Mouse (Mus musculus) adrenal gland, postnatal 25 days (tissue): ENCODE measurements around the gene Hist2h2be. TPM values are rescaled to one million over a fixed set of nuclear protein-coding genes. Genes with fewer than 3 reads are reported as not detected.
"Not testable (repeated sequence)": the region's sequence is repeated elsewhere in the genome, so short reads cannot be mapped to it uniquely, and the experiment has no call there.

Experiments
- DNase-seq: peaks from one replicate; pipeline ENCODE4 v3.0.0; 2021; ENCODE audit warnings: mixed read lengths
- total RNA-seq: library from RNA; stranded (reverse); gene quantifications from 2 replicates; pipeline ENCODE4 v1.2.3, GENCODE M21; 2021

Gene Hist2h2be
- total RNA-seq, 1 experiment from 2014 or later, result 21.7 TPM

DNA sequence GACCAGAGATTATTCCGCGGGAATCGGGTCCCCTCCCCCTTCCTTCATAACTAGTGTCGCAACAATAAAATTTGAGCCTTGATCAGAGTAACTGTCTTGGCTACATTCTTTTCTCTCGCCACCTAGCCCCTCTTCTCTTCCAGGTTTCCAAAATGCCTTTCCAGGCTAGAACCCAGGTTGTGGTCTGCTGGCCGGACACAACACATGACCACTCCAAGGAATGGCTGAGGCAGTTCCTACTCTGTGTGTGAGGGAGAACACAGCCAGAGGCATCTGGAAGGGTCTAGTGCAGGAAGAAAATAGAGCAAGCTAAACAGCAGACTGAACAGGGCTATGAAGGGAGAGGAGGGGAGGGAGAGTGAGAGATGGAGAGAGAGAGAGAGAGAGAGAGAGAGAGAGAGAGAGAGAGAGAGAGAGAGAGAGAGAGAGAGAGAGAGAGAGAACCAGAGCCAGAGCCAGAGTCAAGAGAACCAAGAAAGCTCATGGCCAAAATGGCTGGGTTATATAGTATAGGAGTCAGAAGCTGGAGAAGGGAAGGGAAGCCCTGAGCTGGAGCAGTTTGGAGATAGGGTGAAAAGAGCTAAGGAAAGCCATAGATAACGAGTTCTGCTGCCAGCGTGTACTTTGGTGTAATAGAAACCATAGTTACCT, 22.2 kb upstream of the Hist2h2be start:
- not testable (repeated sequence) for DNase-seq

DNA sequence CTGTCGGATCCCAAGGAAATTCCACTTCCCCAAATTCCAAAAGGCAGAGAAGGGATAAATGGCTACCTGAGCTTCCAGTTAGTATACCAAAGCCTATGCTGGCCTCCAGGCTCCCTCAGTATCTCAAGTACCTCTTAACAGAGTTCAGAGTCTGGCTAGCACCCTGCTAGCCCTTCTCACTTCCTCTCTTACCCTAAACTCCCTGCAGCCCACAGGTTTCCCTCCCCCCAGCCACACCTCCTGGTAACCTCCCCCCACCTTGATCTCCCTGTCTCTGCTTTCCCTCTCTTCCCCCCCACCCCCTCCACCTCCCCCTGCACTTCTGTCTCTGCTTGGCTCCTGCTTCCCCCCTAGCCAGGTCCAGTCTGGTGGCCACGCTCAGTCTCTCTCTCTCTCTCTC, 21.2 kb upstream of the Hist2h2be start:
- no peak for DNase-seq

DNA sequence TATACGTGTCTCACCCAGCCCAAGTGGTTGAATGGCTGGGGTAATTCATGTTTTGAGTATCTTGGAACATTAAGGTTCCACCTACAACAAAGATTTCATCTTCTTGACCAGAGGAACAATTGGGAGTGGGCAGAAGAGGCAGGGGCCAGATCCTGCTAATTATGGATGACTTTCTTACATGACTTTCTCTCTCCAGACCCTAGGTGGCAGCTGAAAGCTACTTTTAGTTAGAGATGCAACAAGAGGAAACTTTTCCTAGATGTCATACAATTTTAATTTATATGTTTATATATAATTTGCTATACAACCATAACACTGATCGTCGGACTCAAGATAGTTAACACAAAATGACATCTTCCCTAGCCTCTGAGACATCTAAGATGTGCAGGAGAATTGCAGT, 13.1 kb upstream of the Hist2h2be start:
- DNase-seq, result no peak

DNA sequence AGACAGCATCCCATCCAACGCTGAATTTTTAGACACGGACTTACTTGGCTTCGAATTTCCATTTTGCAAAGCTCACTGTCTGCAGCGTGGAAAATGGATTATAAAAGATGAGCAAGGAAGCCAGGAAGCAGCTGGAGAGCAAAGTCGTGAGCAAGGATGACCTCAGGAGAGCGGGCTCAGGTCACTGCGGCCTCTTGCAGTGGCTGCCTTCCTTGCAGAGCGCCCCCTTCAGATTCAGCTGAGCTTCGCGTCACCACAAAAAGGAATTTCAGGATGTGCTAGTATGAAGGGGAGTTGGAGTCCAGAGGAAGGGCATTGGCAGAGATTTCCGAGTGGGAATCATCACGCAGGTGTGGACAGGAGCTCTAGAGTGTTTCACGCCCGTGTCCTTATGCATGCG, 11.7 kb upstream of the Hist2h2be start:
- peak; percentile 23 for DNase-seq

DNA sequence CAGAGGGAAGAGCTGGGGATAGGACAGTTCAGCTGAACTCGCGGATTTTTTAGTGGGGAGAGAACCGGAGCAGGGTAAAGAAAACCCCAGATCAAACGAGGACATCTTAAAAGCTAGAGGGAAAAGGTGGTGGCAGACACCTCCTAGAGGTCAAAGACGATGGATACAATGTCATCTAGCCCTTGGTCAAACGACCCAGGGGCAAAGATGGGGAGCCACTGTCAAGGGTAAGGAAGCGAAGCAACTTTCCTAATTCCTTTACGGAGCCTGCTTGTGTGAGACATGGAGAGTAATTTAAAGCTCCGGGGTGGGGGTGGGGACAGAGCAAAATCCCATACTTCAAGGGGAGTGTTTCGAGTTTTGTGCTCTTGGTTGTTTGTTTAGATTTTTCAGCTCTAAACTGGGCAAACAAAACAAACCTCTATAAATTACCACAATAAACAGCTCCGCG, 1.7 kb upstream of the Hist2h2be start:
- DNase-seq, result no peak

DNA sequence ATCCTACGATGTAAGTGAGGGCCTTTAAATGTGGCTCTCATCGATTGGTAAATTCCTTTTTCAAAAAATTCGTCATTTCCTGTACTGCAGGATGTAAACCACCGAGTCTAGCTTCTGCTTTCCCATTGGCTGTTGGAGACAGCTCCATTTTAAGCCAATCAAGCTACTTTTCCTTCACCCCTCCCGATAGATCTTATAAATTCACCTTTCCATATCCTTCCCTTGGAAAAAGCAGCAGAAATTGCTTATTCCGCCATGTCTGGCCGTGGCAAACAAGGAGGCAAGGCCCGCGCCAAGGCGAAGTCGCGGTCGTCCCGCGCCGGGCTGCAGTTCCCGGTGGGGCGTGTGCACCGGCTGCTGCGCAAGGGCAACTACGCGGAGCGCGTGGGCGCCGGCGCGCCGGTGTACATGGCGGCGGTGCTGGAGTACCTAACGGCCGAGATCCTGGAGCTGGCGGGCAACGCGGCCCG, 1.2 kb upstream of the Hist2h2be start, which contains the start of the genes Bola1 and Hist2h2ab:
Bola1 (minus strand) TSS at position 49 of the 470 bp plus-strand sequence.
Hist2h2ab (plus strand) TSS at position 205 of the 470 bp plus-strand sequence.
- peak; percentile 61 for DNase-seq

DNA sequence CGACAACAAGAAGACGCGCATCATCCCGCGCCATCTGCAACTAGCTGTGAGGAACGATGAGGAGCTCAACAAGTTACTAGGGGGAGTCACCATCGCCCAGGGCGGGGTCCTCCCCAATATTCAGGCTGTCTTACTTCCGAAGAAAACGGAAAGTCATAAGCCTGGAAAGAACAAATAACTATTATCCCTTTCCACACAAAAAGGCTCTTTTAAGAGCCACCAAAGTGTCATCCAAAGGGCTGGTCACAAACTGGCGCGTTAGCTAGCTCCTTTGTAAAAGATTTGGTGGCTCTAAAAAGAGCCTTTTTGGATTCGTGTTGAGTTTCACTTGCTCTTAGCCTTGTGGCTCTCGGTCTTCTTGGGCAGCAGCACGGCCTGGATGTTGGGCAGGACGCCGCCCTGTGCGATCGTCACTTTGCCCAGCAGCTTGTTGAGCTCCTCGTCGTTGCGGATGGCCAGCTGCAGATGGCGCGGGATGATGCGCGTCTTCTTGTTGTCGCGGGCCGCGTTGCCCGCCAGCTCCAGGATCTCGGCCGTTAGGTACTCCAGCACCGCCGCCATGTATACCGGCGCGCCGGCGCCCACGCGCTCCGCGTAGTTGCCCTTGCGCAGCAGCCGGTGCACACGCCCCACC, 671 bp upstream of the Hist2h2be start:
- not testable (repeated sequence) for DNase-seq

DNA sequence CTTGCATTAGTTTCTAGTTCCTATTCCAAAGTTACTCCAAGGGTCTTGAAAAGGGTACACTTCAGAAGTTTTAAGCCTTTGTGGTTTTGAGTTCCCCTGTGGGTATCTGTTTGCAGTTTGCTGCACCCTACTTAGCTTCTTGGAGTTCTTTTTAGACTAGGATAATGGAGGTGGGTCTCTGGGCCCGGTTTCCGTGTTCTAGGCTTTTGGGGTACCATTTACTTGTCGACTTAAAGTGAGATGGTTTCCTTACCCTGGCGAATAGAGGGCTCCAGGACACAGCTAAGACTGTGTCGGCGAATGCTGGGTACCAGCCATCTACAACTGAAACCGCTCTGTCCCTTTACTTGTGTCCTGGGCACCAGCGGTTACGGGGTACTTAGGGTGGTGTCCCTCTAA, 720 bp downstream of the Hist2h2be start:
- DNase-seq, result no peak

DNA sequence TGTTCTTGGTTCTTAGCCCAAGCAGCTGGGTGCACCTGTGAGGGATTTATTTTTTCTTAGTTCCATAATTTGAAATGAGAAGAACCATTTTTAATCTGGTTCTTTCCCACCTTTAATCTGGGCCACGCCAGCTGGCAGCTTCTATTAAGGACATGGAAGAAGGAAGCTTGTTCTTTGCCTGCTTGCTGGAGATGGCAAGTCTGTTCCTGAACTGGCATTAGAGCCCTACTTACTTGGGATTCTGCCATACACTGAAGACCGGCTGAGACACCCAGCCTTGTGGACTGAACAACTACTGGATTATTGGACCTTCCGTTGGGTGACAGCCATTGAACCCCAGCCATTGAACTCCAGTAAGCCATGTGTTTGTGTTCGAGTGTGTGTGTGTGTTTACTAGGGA, 1.9 kb downstream of the Hist2h2be start:
- DNase-seq, result no peak

DNA sequence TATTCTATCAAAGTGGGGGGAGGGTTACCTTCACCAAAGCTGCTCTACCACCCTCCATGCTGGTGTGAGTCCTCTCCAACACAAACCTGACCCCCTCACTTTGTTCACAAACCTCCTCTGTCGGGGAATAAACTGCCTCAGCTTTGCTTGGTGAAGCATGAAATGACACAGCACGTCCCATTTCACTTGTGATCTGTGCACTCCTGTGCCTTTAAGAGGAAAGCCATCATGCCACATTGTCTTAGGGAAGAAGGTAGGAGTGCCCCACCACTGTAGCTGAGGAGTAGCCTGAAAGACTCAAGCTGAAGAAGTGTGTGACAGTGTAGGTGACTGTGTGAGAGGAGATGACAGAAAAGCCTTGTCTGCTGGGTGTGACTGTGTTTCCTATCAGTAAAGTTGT, 4.5 kb downstream of the Hist2h2be start:
- DNase-seq, result no peak

DNA sequence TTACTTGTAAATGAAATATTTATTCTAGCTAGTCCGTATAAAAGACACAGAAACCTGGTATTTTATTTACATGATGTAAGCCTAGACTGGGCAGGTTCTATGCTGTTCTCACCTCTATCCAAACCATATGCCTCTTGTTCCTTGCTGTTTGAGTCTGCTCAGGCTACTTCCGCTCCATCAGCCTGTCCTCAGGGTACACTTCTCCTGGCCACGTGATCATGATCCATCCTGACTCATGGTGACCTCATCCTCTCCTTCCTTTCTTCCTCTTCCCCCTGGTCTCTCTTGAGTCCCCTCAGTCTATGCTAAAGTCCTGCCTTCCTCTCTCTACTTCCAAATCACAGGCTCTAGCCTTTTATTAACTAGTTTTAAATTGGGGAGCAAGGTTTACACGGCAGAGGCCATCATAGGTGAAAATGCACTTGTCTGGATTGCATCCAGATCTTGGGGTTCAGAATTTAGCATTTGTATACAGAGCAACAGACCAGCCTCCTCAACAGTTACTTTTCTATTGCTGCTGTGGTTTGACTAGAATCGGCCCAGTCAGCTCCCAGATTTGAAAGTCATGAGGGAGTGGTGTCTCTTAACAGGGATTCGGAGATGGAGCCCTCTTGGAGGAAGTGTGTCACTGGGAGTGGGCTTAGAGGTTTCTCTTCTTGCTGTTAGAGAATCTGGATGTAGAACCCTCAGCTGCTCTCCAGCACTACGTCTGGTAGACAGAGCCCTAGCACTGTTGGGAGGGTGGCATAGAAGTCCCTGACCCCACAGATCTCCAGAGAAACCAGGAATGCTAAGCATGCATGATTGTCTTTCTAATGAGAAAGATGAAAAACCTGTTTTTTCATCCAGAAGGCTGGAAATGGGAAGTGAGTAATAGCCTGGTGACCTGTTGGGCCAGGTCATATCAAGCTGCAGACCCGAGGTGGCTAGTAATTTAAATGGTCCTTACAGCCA, 6.1 kb downstream of the Hist2h2be start:
- no peak for DNase-seq

DNA sequence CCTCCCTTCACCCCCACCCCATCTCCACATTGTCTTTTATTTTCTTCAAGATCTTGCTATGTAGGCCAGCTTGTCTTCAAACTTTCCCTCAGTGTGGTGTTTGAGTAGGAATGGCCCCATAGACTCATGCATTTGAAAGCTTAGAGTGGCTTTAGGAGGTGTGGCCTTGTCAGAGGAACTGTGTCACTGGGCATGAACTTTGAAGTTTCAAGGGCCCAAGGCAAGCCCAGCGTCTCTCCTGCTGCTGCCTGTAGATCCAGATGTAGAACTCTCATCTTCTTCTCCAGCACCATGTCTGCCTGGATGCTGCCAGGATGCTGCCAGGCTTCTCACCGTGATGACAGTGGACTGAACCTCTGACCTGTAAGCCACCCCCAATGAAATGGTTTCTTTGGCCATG, 7.9 kb downstream of the Hist2h2be start:
- DNase-seq, result no peak

DNA sequence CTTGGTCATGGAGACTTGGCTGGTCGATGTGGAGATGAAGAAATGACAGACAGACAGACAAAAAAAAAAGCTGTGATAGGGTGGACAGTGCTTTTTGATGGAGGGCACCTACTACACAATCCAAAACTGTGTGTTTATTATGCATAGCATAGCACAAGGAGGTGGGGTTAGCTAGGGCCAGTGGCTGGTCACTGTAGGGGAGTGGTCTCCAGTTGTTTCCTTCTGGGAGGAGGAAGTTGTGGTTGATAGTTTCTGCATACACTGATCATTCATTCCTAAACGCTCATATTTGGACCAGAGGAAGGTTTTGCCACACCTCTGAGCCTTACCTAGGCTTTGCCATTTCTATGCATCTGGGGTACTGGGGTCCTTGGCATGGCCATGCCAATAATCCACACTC, 9.5 kb downstream of the Hist2h2be start:
- no peak for DNase-seq

DNA sequence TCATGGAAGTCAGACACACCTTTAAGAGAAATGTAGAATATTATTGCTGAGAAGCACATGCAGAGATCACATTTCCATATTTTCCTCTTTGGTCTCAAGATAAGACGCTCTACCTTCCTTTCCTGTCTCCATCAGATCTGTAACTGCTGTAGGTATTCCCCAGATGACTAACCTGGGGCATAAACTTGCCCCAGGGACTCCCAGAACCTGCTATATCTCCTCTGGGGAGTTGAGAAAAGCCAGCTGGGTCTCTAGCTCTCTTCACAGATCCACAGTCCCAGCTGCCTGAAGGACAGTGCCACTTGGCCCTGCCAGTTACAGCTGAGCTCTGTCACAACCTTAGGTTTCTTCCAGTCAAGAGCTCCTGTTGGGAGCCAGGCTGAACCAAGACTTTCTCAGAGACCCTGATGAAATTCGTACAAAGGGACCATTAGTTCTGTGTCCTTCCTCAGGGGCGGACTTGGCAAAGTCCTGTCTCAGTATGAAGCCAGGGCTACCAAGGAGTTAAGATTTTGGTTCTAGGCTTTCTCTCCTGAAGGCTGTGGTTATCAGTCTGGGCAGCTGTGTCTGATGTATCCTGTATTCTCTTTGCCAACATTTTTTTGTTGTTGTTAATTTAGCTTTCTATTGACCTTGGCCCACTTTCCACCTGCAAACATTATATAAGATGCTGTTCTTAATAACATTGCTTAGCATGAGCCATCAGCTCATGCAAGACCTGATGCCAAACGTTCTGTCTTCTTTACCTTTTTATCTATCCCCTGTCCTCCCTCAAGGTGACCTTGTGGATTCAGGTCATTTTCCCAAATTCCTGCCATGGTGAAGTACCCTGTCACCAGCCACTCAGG, 10.2 kb downstream of the Hist2h2be start:
- DNase-seq, result no peak

DNA sequence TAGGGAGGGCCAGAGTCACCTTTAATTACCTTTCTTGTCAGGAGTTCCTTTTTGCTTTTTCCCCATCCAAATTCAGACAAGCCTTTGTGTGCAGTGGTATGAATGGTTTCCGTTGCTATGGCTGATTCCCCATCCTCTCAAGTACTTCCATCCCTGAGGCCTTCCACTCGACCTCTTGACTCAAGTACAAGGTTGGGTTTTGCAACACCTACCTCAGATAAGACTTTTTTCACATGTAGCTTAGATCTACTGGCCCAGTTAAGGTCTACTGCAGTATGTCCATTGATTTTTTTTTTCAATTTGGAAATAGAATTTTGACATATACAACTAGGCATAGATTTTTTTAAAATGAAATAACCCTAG, 10.8 kb downstream of the Hist2h2be start:
- no peak for DNase-seq

DNA sequence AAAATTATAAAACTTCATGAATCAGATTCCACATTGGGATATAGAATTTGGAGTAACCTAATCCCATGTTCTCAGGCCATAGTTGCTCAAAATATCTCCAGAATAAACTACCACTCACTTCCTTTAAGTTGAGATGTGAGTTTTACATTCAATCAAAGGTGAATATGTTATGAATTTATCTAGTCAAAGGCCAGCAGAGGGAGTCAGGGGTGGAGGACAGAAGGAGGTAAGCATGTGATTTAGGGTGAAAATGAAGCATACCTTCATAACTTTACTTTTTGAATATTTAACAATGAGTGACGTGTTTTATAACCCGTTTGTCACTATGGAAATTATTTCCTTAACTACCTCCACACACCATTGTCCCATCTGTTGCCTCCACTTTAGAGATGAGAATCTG, 14.0 kb downstream of the Hist2h2be start:
- no peak for DNase-seq

DNA sequence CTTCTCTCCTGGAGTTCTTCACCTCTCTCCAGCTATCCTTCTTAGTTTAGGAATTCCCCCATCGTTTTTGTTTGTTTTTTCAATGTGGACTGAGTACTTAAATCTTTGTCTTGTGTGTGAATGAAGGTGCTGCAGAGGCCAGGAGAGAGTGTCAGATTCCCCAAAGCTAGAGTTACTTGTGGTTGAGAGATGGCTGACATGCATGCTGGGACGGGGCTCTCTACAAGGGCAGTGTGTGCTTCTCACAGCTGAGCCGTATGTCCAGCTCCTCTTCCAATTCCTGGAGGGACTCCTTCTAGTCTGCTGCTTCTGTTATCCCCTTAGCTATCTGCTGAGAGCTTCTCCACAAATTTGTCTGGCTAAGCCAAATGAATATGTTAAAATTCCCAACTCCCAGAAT, 14.9 kb downstream of the Hist2h2be start:
- no peak for DNase-seq

DNA sequence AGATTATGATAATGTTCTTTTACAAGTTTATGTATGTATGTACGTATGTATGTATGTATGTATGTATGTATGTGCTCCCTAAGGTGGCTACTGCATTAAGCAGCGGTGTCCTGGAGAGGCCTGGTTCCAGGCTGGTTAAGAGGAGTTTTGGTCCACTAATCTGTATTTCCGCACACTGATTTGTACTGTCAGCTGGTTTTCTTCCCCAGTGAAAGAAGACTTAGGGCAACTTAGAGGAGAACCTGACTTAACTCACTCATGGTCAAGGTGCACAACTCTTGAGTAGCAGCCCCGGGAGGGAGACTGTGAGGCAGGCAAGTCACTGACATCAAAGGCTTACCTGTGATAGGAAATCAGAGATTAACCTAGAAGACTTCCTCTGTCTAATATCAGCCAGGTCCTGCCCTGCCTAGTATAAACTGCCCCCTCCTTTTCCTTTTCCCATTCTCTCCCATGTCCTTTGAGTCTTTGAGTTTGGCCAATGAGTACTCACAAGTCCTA, 16.0 kb downstream of the Hist2h2be start:
- no peak for DNase-seq

DNA sequence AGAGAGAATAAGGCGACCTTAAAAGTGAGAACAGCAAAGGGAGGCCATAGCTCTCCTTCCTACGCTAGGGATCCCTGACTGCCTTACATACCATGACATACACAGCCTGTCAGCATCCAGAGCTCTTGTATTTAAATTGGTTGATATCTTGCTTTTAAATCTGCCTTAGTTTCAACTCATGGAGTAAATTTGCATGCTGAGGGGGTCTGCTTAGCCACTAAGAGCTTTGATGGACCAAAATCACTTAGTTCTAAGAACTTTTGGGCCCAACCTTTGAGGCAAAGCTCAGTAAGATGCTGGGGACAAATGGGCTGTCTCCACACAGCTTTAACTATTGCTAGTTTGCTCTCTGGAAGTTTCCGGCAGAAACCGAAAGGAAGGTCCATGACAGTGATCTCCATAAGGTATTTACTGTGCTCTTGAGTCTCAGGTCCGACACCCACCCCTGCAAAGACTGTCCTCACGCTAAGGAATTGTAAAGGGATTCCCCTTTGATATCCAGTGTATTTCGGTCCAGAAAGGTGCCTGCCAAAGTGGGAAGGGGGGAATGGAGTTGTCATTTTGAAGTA, 16.5 kb downstream of the Hist2h2be start:
- no peak for DNase-seq

DNA sequence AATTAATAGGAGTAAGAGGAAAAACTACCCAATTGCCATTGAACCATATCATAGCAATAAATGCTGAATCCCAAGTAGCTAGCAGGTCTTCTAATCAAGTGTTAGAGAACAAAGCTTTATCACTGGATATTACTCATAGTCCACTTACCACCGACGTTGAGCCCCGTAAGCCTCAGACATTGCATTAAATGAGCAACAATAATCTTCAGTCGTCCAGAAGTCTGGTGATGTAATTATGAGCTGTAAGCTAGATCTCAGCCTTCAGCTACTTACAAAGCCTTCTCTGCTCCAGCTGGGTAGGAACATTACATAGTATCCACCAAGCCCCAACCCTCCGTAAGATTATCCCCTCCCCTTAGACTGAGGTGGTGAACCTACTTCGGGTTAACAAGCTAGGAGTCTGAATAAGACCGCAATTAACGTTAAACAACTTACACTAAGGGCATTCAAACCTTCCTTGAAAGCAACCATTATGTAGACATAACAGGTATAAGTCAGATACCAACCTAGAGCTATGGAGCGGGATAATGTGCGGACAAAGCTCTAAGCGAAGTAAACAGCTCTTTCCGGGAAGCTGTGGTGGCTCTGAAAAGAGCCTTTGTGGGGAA, 17.1 kb downstream of the Hist2h2be start:
- no peak for DNase-seq
